ENCODE assay signal across 21 mouse cellular contexts in genomic region chr13:55860483-55860882, GRCm38 (mm10). TPM values are rescaled to one million over a fixed set of nuclear protein-coding genes. Genes with fewer than 3 reads are reported as not detected.
"Had no signal": no experiment of that assay in that cellular context is flagged by ENCODE, and none has a peak within 500 bp of the region (broad histone marks: within the 10 kb centered on the region; RNA-seq: fewer than 3 reads in every experiment).

No protein-coding gene starts in this region.

- H3K4me3 ChIP-seq: layer of hippocampus, adult 2 months; limb, embryonic 12.5 days; liver, embryonic 13.5 days; lung, embryonic 15.5 days; megakaryocyte, embryonic 14.5 days; neural tube, embryonic 12.5 days; stomach, embryonic 15.5 days had no signal

- H3K4me2 ChIP-seq: limb, embryonic 12.5 days; liver, embryonic 13.5 days; lung, embryonic 15.5 days; neural tube, embryonic 12.5 days; stomach, embryonic 15.5 days had no signal

- H3K9me3 ChIP-seq: limb, embryonic 12.5 days; liver, embryonic 13.5 days; lung, embryonic 15.5 days; megakaryocyte, embryonic 14.5 days; neural tube, embryonic 12.5 days; stomach, embryonic 15.5 days had no signal

- DNase-seq: kidney, adult 18-20 months; kidney, postnatal 10 days; kidney, postnatal 4 days; liver; liver, embryonic 13.5 days; liver, postnatal 0 days; lung, postnatal 14 days; right cerebral cortex, postnatal 14 days; thymus, postnatal 36 days had no signal

- H3K4me1 ChIP-seq: liver, embryonic 13.5 days; megakaryocyte, embryonic 14.5 days; stomach, embryonic 15.5 days had no signal

- H3K9ac ChIP-seq: limb, embryonic 12.5 days; liver, embryonic 13.5 days; liver, postnatal 0 days; lung, embryonic 15.5 days; neural tube, embryonic 12.5 days; stomach, embryonic 15.5 days had no signal

- H3K27ac ChIP-seq: layer of hippocampus, adult 2 months; limb, embryonic 12.5 days; liver, embryonic 13.5 days; lung, embryonic 15.5 days; macrophage; neural tube, embryonic 12.5 days; stomach, embryonic 15.5 days had no signal

- H3K27me3 ChIP-seq: stomach, embryonic 15.5 days had no signal

- ATAC-seq: liver, postnatal 0 days had no signal

- H3K36me3 ChIP-seq: limb, embryonic 12.5 days; liver, embryonic 13.5 days; lung, embryonic 15.5 days; neural tube, embryonic 12.5 days; stomach, embryonic 15.5 days had no signal

RNA-seq across cellular contexts. Expression of gene Pitx1, which starts 24.5 kb away (rescaled TPM):
- total RNA-seq: layer of hippocampus, adult 2 months; layer of hippocampus, postnatal 10 days; left cerebral cortex, postnatal 36 days; monocyte, adult 5-6 weeks; neutrophil, adult 5-6 weeks had no signal
- polyA plus RNA-seq: liver, postnatal 0 days; macrophage; spleen, adult 2 months had no signal
